In the genomic region with DNA sequence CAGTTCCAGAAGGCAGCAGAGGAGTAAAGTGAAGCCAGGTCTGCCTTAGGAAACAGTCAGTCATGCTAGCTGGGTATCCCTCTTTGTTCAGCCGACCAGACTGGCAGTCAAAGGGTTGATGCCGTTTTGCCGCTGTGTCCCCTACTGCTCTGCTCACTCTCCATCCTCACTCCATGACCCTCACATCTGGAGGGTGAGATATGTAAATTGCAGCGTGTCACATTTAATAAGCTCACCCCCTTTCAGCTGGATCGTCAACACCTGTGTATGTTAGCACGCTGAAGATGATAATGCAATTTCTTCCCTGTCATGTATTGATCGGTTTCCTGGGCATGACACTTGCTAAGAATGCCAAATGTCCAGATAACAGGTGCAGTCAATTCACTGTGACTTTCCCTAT, we compare ENCODE assay signal across 19 mouse cellular contexts. TPM values are rescaled to one million over a fixed set of nuclear protein-coding genes. Genes with fewer than 3 reads are reported as not detected.
A peak's percentile ranks its signal among the peaks of the same experiment; 100 is the strongest.
DNase-seq lines count a peak whose midpoint lies in the region; ATAC-seq lines count a peak whose summit lies in the region.
"Had no signal": no experiment of that assay in that cellular context is flagged by ENCODE, and none has a peak within 500 bp of the region (broad histone marks: within the 10 kb centered on the region; RNA-seq: fewer than 3 reads in every experiment).

No protein-coding gene starts in this region.

- H3K4me1 ChIP-seq in hindbrain, embryonic 12.5 days = peaks cover 6% of the 10 kb centered on the region; the same call in 1 of the 2 replicates
- 0 out of 2 replicates have a peak, but pooled peaks cover 3% of the 10 kb centered on the region for H3K4me1 ChIP-seq in hindbrain, embryonic 11.5 days (replicated peaks; ENCODE audit: control insufficient read depth, insufficient read depth, low read length)
- H3K4me1 ChIP-seq in midbrain, embryonic 13.5 days (replicated peaks) = peaks cover 15% of the 10 kb centered on the region
- peaks cover 23% of the 10 kb centered on the region for H3K4me1 ChIP-seq in midbrain, embryonic 10.5 days
- peaks cover 18% of the 10 kb centered on the region; the same call in 1 of the 2 replicates for H3K4me1 ChIP-seq in midbrain, embryonic 14.5 days (ENCODE audit: control insufficient read depth, insufficient read depth, low read length)
- no peaks in the 10 kb centered on the region for H3K4me1 ChIP-seq in liver, embryonic 11.5 days (replicated peaks; ENCODE audit: control insufficient read depth, insufficient read depth, low read length)
- H3K4me1 ChIP-seq: heart, embryonic 13.5 days had no signal

- H3K4me3 ChIP-seq in hindbrain, embryonic 12.5 days = no peak overlapping the region
- no peak overlapping the region for H3K4me3 ChIP-seq in hindbrain, embryonic 11.5 days (ENCODE audit: low read depth, low read length)
- no peak overlapping the region for H3K4me3 ChIP-seq in midbrain, embryonic 13.5 days (replicated peaks)
- no peak overlapping the region for H3K4me3 ChIP-seq in midbrain, embryonic 10.5 days
- H3K4me3 ChIP-seq in midbrain, embryonic 14.5 days (replicated peaks; ENCODE audit: low read depth, low read length) = 0 out of 2 replicates have a peak overlapping the region, but pooled peaks have one; percentile 4
- H3K4me3 ChIP-seq in liver, embryonic 11.5 days (ENCODE audit: low read depth, low read length) = no peak overlapping the region
- H3K4me3 ChIP-seq: embryonic facial prominence, embryonic 13.5 days; forebrain, embryonic 12.5 days; heart, embryonic 13.5 days had no signal

- H3K36me3 ChIP-seq in hindbrain, embryonic 12.5 days = no peaks in the 10 kb centered on the region
- no peaks in the 10 kb centered on the region for H3K36me3 ChIP-seq in hindbrain, embryonic 11.5 days (ENCODE audit: control insufficient read depth, insufficient read depth, low read length)
- no peaks in the 10 kb centered on the region for H3K36me3 ChIP-seq in midbrain, embryonic 13.5 days
- no peaks in the 10 kb centered on the region for H3K36me3 ChIP-seq in midbrain, embryonic 10.5 days
- H3K36me3 ChIP-seq in midbrain, embryonic 14.5 days (ENCODE audit: control insufficient read depth, insufficient read depth, low read length) = no peaks in the 10 kb centered on the region
- no peaks in the 10 kb centered on the region for H3K36me3 ChIP-seq in liver, embryonic 11.5 days (ENCODE audit: control insufficient read depth, insufficient read depth, low read length)
- H3K36me3 ChIP-seq: embryonic facial prominence, embryonic 13.5 days; forebrain, embryonic 12.5 days; heart, embryonic 13.5 days had no signal

- H3K9ac ChIP-seq in hindbrain, embryonic 12.5 days = no peak overlapping the region
- H3K9ac ChIP-seq in hindbrain, embryonic 11.5 days (ENCODE audit: low read depth, low read length) = no peak overlapping the region
- H3K9ac ChIP-seq in midbrain, embryonic 13.5 days (replicated peaks) = no peak overlapping the region
- H3K9ac ChIP-seq in midbrain, embryonic 14.5 days (replicated peaks; ENCODE audit: low read length) = 0 out of 2 replicates have a peak overlapping the region, but pooled peaks have one; percentile 3
- H3K9ac ChIP-seq in liver, embryonic 11.5 days (ENCODE audit: low read depth, low read length) = no peak overlapping the region
- H3K9ac ChIP-seq: embryonic facial prominence, embryonic 13.5 days; forebrain, embryonic 12.5 days; heart, embryonic 13.5 days had no signal

- DNase-seq in hindbrain, embryonic 11.5 days (ENCODE audit: low spot score) = no peak
- DNase-seq in midbrain, embryonic 10.5 days (ENCODE audit: low spot score) = no peak
- peak; percentile 54 for DNase-seq in midbrain, embryonic 14.5 days
- DNase-seq in liver, embryonic 11.5 days (ENCODE audit: low spot score) = no peak
- no peak for DNase-seq in layer of hippocampus, adult 18-20 months (ENCODE audit: low spot score in 2 of 2)
- DNase-seq: adrenal gland, postnatal 14 days; cerebellum, adult 18-20 months; cerebellum, adult 9-11 months; cerebellum, postnatal 36 days; gastrocnemius, postnatal 10 days; heart, postnatal 36 days had no signal

- H3K9me3 ChIP-seq in hindbrain, embryonic 12.5 days (replicated peaks) = no peaks in the 10 kb centered on the region
- no peaks in the 10 kb centered on the region for H3K9me3 ChIP-seq in hindbrain, embryonic 11.5 days (ENCODE audit: control insufficient read depth, low read length)
- H3K9me3 ChIP-seq in midbrain, embryonic 13.5 days = no peaks in the 10 kb centered on the region
- H3K9me3 ChIP-seq in midbrain, embryonic 10.5 days (replicated peaks) = no peaks in the 10 kb centered on the region
- no peaks in the 10 kb centered on the region for H3K9me3 ChIP-seq in midbrain, embryonic 14.5 days (ENCODE audit: control insufficient read depth, low read length)
- H3K9me3 ChIP-seq in liver, embryonic 11.5 days (ENCODE audit: control insufficient read depth, low read length) = no peaks in the 10 kb centered on the region
- H3K9me3 ChIP-seq: embryonic facial prominence, embryonic 13.5 days; forebrain, embryonic 12.5 days; heart, embryonic 13.5 days had no signal

- WGBS in hindbrain, embryonic 12.5 days = 54% methylated on average over 7 of the region's 7 CpGs
- 62% methylated on average over 7 of the region's 7 CpGs for WGBS in hindbrain, embryonic 11.5 days
- 25% methylated on average over 7 of the region's 7 CpGs for WGBS in midbrain, embryonic 13.5 days
- 59% methylated on average over 7 of the region's 7 CpGs for WGBS in midbrain, embryonic 10.5 days
- 18% methylated on average over 7 of the region's 7 CpGs for WGBS in midbrain, embryonic 14.5 days
- 65% methylated on average over 7 of the region's 7 CpGs for WGBS in liver, embryonic 11.5 days

- no peak overlapping the region for H3K27ac ChIP-seq in hindbrain, embryonic 12.5 days
- H3K27ac ChIP-seq in hindbrain, embryonic 11.5 days (ENCODE audit: low read depth, low read length) = no peak overlapping the region
- no peak overlapping the region for H3K27ac ChIP-seq in midbrain, embryonic 13.5 days
- H3K27ac ChIP-seq in midbrain, embryonic 10.5 days (replicated peaks) = no peak overlapping the region
- H3K27ac ChIP-seq in midbrain, embryonic 14.5 days (replicated peaks; ENCODE audit: low read depth, low read length) = 0 out of 2 replicates have a peak overlapping the region, but pooled peaks have one; percentile 33
- no peak overlapping the region for H3K27ac ChIP-seq in liver, embryonic 11.5 days (ENCODE audit: low read depth, low read length)
- H3K27ac ChIP-seq: embryonic facial prominence, embryonic 13.5 days; forebrain, embryonic 12.5 days; heart, embryonic 13.5 days had no signal

- no peaks in the 10 kb centered on the region for H3K27me3 ChIP-seq in hindbrain, embryonic 12.5 days
- H3K27me3 ChIP-seq in hindbrain, embryonic 11.5 days (ENCODE audit: control insufficient read depth, insufficient read depth, low read length) = no peaks in the 10 kb centered on the region
- no peaks in the 10 kb centered on the region for H3K27me3 ChIP-seq in midbrain, embryonic 13.5 days
- H3K27me3 ChIP-seq in midbrain, embryonic 10.5 days (ENCODE audit: low read depth, poor library complexity, severe bottlenecking) = no peaks in the 10 kb centered on the region
- H3K27me3 ChIP-seq in midbrain, embryonic 14.5 days (ENCODE audit: control insufficient read depth, insufficient read depth, low read length) = no peaks in the 10 kb centered on the region
- no peaks in the 10 kb centered on the region for H3K27me3 ChIP-seq in liver, embryonic 11.5 days (replicated peaks; ENCODE audit: control insufficient read depth, insufficient read depth, low read length)
- H3K27me3 ChIP-seq: embryonic facial prominence, embryonic 13.5 days; forebrain, embryonic 12.5 days; heart, embryonic 13.5 days had no signal

- ATAC-seq in hindbrain, embryonic 12.5 days (ENCODE audit: low FRiP score) = 0 out of 2 replicates have a peak, but pooled peaks have one; percentile 16
- no peak for ATAC-seq in hindbrain, embryonic 11.5 days (ENCODE audit: low FRiP score)
- peak; percentile 69 for ATAC-seq in midbrain, embryonic 13.5 days
- no peak for ATAC-seq in midbrain, embryonic 14.5 days (ENCODE audit: low FRiP score, low TSS enrichment)
- ATAC-seq in liver, embryonic 11.5 days (replicated peaks; ENCODE audit: low FRiP score) = no peak
- no peak for ATAC-seq in activated CD4-positive, CD25-positive, alpha-beta regulatory T cell, adult 4 months
- ATAC-seq: forebrain, embryonic 16.5 days had no signal

- peak overlapping the region; percentile 11; the same call in 1 of the 2 replicates for H3K4me2 ChIP-seq in hindbrain, embryonic 12.5 days (replicated peaks)
- no peak overlapping the region for H3K4me2 ChIP-seq in hindbrain, embryonic 11.5 days (replicated peaks; ENCODE audit: low read depth, low read length)
- H3K4me2 ChIP-seq in midbrain, embryonic 13.5 days (replicated peaks) = peak overlapping the region; percentile 26
- peak overlapping the region; percentile 41 for H3K4me2 ChIP-seq in midbrain, embryonic 14.5 days (ENCODE audit: low read length)
- H3K4me2 ChIP-seq in liver, embryonic 11.5 days = no peak overlapping the region
- H3K4me2 ChIP-seq: embryonic facial prominence, embryonic 13.5 days; forebrain, embryonic 12.5 days; heart, embryonic 13.5 days had no signal

RNA-seq across cellular contexts. Expression of gene Hydin, which starts 49.0 kb away (rescaled TPM):
- 0.30 and 0.40 TPM in 2 replicates for polyA plus RNA-seq in hindbrain, embryonic 12.5 days (2016; fragmentation: Nextera tagmentation; extraction: Ambion mirVana)
- 0.33 and 0.36 TPM in 2 replicates for polyA plus RNA-seq in hindbrain, embryonic 11.5 days (2014; fragmentation: Nextera tagmentation; extraction: Ambion mirVana)
- polyA plus RNA-seq in midbrain, embryonic 13.5 days (2015; fragmentation: Nextera tagmentation; extraction: Ambion mirVana) = 0.26 and 0.34 TPM in 2 replicates
- 0.05 and 0.14 TPM in 2 replicates for polyA plus RNA-seq in midbrain, embryonic 10.5 days (2016; fragmentation: Nextera tagmentation; extraction: Ambion mirVana)
- 0.07 and 0.14 TPM in 2 replicates for polyA plus RNA-seq in midbrain, embryonic 14.5 days (2014; fragmentation: Nextera tagmentation; extraction: Ambion mirVana)
- polyA plus RNA-seq in liver, embryonic 11.5 days (2014; fragmentation: Nextera tagmentation; extraction: Ambion mirVana) = 0.05 and 0.10 TPM in 2 replicates
- total RNA-seq in layer of hippocampus, adult 18-20 months (2021) = under 1 TPM; 0.41 to 0.64 TPM
- under 1 TPM in 1 of 2 experiments, not detected in 1; 0.44 TPM for polyA plus RNA-seq in activated CD4-positive, CD25-positive, alpha-beta regulatory T cell, adult 4 months (2017; shearing (Covaris generic))
- total RNA-seq: MEL had no signal

Comparison
In these comparisons a context has a peak if more than half of its experiments do, and no peak if none do; other contexts are left out.
1. ATAC-seq: peak in hindbrain, embryonic 12.5 days (single experiment) and midbrain, embryonic 13.5 days (single experiment); none in hindbrain, embryonic 11.5 days (single experiment), midbrain, embryonic 14.5 days (single experiment), liver, embryonic 11.5 days (single experiment) and activated CD4-positive, CD25-positive, alpha-beta regulatory T cell, adult 4 months (single experiment).
2. H3K4me2 ChIP-seq: peak in hindbrain, embryonic 12.5 days (single experiment), midbrain, embryonic 13.5 days (single experiment) and midbrain, embryonic 14.5 days (single experiment); none in hindbrain, embryonic 11.5 days (single experiment) and liver, embryonic 11.5 days (single experiment).